Mouse (Mus musculus): ENCODE measurements at regions not wholly inside any gene's neighbourhood (a gene's known extent, or its start where the extent isn't known, plus 50 kb on each side); places are given as distances from the start of the nearest gene placed in this dataset.
A peak's percentile ranks its signal among the peaks of the same experiment; 100 is the strongest.

DNA sequence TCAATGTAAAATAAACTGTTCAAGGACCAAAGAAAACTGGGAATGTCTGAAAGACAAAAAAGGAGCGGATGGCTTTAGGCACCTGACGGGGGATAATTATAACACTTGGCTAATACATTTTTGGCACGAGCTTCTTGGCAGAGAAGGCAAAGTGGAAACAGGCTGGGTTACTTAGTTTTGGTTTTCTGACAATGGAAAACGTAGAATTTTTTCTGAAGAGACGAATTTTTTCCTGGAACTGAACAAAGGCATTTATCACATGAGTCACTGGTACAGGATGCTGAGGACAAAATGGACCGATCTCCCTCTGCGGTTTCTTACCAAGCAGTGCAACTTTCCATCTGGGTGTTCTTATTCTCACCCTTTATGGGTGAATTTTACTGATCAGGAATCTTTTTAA lies 143.2 kb upstream of the Slit3 start:
- DNase-seq (ENCODE audit: low spot score) = no peak

- DNase-seq (ENCODE audit: low spot score) = no peak
Measured at GRCm38 (mm10) chr11:34975771-34976302, 142.4 kb upstream of the Spdl1 start.

DNA sequence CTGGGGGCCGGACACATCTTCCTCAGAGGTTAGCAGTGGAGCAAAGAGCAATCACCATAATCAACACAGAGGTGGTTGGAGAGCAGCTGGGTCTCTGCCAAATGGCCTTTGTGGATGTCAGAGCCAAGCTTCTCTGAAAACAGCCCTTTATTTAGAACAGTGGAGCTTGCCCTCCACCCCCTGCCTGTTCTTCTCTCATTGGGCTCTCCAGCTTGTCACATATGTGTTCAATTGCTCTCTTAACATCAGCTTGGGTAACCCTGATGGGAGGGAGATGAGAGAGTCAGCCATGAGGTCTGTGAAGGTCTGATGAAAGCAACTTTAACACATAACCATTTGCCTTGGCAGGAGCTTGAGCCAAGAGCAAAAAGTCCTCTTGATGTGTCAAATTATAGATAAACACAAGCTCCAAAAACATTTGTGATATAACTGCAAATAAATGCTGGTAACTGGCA lies 140.1 kb upstream of the Spdl1 start:
- no peak for DNase-seq (ENCODE audit: low spot score)

- DNase-seq (ENCODE audit: low spot score) = no peak
Measured at GRCm38 (mm10) chr11:34973012-34973411, 139.6 kb upstream of the Spdl1 start.

- no peak for DNase-seq (ENCODE audit: low spot score)
Measured at GRCm38 (mm10) chr11:34959291-34959690, 125.8 kb upstream of the Spdl1 start.

- DNase-seq (ENCODE audit: low spot score) = no peak
Measured at GRCm38 (mm10) chr11:34941486-34942456, 108.3 kb upstream of the Spdl1 start.

- no peak for DNase-seq (ENCODE audit: low spot score)
Measured at GRCm38 (mm10) chr11:34940151-34940550, 106.7 kb upstream of the Spdl1 start.

DNA sequence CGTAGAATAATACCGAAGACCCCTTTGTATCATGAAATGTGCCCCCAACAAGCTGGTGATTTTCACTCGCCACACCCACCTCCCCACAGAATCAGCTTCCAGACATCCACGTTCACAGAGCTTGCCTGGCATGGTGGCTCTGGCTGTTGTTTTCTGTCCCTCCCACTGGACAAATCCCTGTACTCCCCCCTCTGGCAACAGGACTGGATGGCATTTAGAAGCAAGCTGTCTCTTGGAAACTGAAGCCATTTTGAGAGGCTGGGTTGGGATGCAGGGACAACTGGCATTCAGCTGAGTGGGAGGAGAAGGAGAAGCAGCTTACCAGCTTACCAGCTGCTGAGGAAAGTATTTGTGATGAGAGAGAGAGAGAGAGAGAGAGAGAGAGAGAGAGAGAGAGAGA lies 105.6 kb upstream of the Spdl1 start:
- no peak for DNase-seq (ENCODE audit: low spot score)

- no peak for DNase-seq (ENCODE audit: low spot score)
Measured at GRCm38 (mm10) chr11:34932191-34932590, 98.8 kb upstream of the Spdl1 start.

DNA sequence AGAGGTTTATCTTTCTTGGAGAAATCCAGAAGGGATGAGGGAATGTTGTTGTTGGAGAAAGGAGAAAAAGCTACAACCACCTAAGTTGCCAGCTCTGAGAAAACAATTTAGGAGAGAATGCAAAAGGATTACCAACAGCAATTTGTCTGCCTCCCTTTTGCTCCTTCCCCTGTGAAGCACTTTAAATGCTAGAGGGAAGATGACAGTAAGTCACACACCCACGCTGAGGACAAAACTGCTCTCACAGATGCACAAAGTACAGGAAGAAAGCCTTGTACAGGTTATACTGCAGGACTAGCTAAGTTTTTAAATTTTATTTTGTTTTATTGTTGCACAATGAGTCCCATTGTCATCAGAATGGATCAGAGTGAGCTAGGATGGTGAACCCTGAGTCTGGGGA lies 83.7 kb upstream of the Spdl1 start:
- DNase-seq (ENCODE audit: low spot score) = no peak

- no peak for DNase-seq (ENCODE audit: low spot score)
Measured at GRCm38 (mm10) chr11:34909841-34910240, 76.4 kb upstream of the Spdl1 start.

DNA sequence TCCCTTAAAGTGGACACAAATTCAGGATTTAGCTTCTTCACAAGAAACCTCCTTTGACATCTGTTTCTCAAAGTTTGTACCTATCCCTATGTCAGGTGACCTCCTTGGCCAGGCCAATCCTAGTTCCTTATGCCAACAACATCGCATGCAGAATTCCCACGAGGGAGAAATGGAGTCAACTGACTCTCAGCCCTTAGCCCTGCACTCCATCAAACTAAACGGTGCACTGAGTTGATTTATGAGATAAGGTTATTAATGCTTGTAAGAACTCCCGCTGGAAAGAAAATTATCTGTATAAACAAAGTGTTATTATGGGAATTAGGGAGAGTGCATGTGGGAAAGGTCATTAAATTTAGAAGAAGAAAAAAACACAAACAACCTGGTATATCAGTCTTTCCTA lies 70.8 kb upstream of the Spdl1 start:
- DNase-seq (ENCODE audit: low spot score) = no peak

DNA sequence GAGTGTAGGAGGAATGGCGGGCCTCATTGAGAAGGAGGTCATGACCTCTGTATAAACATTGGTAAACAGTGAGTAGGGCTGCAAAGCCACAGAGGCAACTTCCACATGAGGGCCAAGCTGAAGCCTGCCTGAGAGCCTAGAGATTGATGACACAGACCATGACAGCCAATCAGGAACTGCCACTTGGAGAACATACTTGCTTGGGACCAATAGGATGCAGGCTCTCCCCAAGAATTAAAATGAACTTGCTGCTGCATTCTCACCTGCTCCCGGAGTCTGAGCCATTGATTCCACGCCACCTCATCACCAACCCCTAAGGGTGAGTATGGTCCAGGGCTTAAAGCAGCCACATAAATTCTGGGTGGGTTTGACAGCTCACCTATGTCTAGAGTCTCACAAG lies 66.0 kb upstream of the Spdl1 start:
- DNase-seq (ENCODE audit: low spot score) = peak; percentile 58

GRCm38 (mm10) chr11:34895624-34896023 lies 62.2 kb upstream of the Spdl1 start:
- DNase-seq (ENCODE audit: low spot score) = no peak

DNA sequence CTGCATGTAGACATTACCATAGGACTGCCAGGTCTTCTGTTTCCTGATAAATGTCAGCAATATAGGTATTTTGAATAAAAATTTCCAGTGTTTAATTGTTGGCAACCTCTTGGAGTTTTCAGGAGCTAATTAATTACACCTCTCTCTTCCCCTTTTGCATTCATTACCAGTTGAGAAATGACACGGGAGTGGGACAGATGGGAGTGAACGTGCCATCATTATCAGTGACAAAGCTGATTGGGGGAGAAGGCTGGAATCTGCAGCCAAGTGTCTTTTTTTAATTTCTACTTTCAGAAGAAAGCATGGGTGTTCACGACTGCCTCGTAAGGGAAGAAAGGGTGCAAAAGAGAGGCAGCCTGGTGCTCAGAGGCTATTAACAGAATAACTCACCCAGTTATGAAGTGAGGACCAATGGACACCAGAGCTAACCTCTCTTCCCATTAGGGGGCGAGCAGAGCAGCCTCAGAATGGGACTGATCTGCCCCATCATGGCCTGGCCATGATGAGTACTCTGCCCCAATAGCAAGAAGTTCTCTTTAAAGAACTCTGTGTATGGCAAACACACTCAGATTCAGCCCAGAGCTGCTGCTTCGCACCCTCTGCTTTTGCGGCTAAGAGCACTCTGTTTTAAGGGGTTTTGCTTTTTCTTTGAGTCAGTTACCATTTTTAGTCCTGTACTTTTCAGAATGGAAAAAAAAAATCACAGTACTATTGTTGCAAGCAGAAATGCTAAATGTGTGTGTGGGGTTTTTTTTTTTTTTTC lies 55.1 kb upstream of the Spdl1 start:
- DNase-seq (ENCODE audit: low spot score) = no peak

- DNase-seq (ENCODE audit: low spot score) = no peak
Measured at GRCm38 (mm10) chr11:34887587-34887986, 54.1 kb upstream of the Spdl1 start.
